Mouse (Mus musculus) liver, embryonic 14.5 days (tissue): ENCODE measurements around the gene Hoxb4. TPM values are rescaled to one million over a fixed set of nuclear protein-coding genes. Genes with fewer than 3 reads are reported as not detected.

Experiments used
- ATAC-seq: fragments of 200-750 bp; cut with Nextera tagmentation; 2 replicates; pipeline ENCODE4 v1.8.0; 2017; ENCODE audit warnings: moderate number of reproducible peaks, mild to moderate bottlenecking, moderate library complexity; ENCODE audit not compliant: insufficient read depth
- DNase-seq, 3 experiments: peaks; one replicate each; pipeline ENCODE4 v3.0.0-alpha.2; 2012 to 2013; ENCODE audit warnings: low read depth in 3 of 3, low spot score in 3 of 3
- H3K27ac ChIP-seq: fragments of 300-500 bp; sonication (generic); 2 replicates; pipeline ENCODE4 v1.5.1; 2014; ENCODE audit warnings: moderate library complexity, mild to moderate bottlenecking, control low read depth, inconsistent platforms
- H3K27me3 ChIP-seq: fragments of 300-500 bp; sonication (generic); 2 replicates; pipeline ENCODE4 v1.6.1; 2014; ENCODE audit warnings: mild to moderate bottlenecking, low read length, moderate library complexity; ENCODE audit not compliant: control insufficient read depth, insufficient read depth
- H3K36me3 ChIP-seq: fragments of 300-500 bp; sonication (generic); replicated peaks from 2 replicates; pipeline ENCODE4 v1.6.1; 2014; ENCODE audit warnings: low read depth; ENCODE audit not compliant: control insufficient read depth, insufficient read depth
- H3K4me1 ChIP-seq, 2 experiments: fragments of 200-500 bp in 1 of 2; fragments of 300-500 bp in 1 of 2; sonication (generic) in 1 of 2; replicated peaks; 2 replicates each; pipeline ENCODE4 v1.6.1; 2012 to 2014; ENCODE audit warnings: antibody characterized with exemption in 1 of 2, inconsistent platforms in 1 of 2, low read length in 1 of 2; ENCODE audit not compliant: control insufficient read depth in 2 of 2, insufficient read depth in 2 of 2
- H3K4me2 ChIP-seq: fragments of 300-500 bp; sonication (generic); 2 replicates; pipeline ENCODE4 v1.6.1; 2014; ENCODE audit warnings: low read depth, mild to moderate bottlenecking, control low read depth, moderate library complexity
- H3K4me3 ChIP-seq, 2 experiments: fragments of 200-500 bp in 1 of 2; fragments of 300-500 bp in 1 of 2; sonication (generic) in 1 of 2; 2 replicates each; pipeline ENCODE4 v1.5.1; 2012 to 2014; ENCODE audit warnings: low read depth in 2 of 2, low read length in 2 of 2, mild to moderate bottlenecking in 2 of 2, control low read depth in 1 of 2, inconsistent platforms in 1 of 2, moderate library complexity in 1 of 2; ENCODE audit not compliant: insufficient read depth in 1 of 2
- H3K9ac ChIP-seq: fragments of 300-500 bp; sonication (generic); replicated peaks from 2 replicates; pipeline ENCODE4 v1.6.1; 2014; ENCODE audit warnings: mild to moderate bottlenecking, control low read depth, moderate library complexity
- H3K9me3 ChIP-seq: fragments of 300-500 bp; sonication (generic); 2 replicates; pipeline ENCODE4 v1.6.1; 2016; ENCODE audit warnings: low read length, mixed read lengths; ENCODE audit not compliant: control insufficient read depth
- CTCF ChIP-seq: IDR thresholded peaks from 2 replicates; pipeline ENCODE4 v1.5.1; 2016; ENCODE audit warnings: antibody characterized with exemption, low read depth, control low read depth
- EP300 ChIP-seq: IDR thresholded peaks from 2 replicates; pipeline ENCODE4 v1.6.1; 2016; ENCODE audit warnings: antibody characterized with exemption, low read depth
- WGBS: fragments of 180-500 bp; shearing (Covaris S2); extraction: QIAGEN DNeasy Blood & Tissue Kit; methylation state at CpG from one replicate; pipeline ENCODE4 v1.1.7; 2014; ENCODE audit not compliant: insufficient replicate concordance; 5-methylcytosine and 5-hydroxymethylcytosine counted together
- polyA plus RNA-seq, 2 experiments: library from polyadenylated mRNA; depleted of rRNA in 1 of 2; stranded (reverse) in 1 of 2; unstranded in 1 of 2; fragments of >200 nt; fragmentation: Nextera tagmentation in 1 of 2; extraction: Ambion mirVana in 1 of 2; gene quantifications; 2 replicates each; pipeline versions ENCODE4 v1.2.1 to v1.2.3; 2012 to 2014

The Hoxb4 gene
- polyA plus RNA-seq, 2 experiments = 0.06 to 0.48 TPM

GRCm38 (mm10) chr11:96301837-96302236, 16.2 kb upstream of the Hoxb4 start:
- TF ChIP-seq EP300 = no peak
- no peak for TF ChIP-seq CTCF
- H3K4me2 ChIP-seq = no peak overlapping the region
- H3K9me3 ChIP-seq = no peaks in the 10 kb centered on the region
- H3K27ac ChIP-seq = no peak overlapping the region
- no peaks in the 10 kb centered on the region for H3K4me1 ChIP-seq
- DNase-seq = no peak
- no peak overlapping the region for H3K4me3 ChIP-seq
- no peak for ATAC-seq
- H3K9ac ChIP-seq = no peak overlapping the region
- H3K36me3 ChIP-seq = no peaks in the 10 kb centered on the region
- 10% methylated on average over 15 of the region's 15 CpGs for WGBS
- peaks cover 100% of the 10 kb centered on the region for H3K27me3 ChIP-seq

- no peak overlapping the region for H3K27ac ChIP-seq
- H3K4me2 ChIP-seq = no peak overlapping the region
- H3K9ac ChIP-seq = no peak overlapping the region
- no peaks in the 10 kb centered on the region for H3K36me3 ChIP-seq
- peaks cover 100% of the 10 kb centered on the region for H3K27me3 ChIP-seq
- no peak for TF ChIP-seq CTCF
- TF ChIP-seq EP300 = no peak
- no peaks in the 10 kb centered on the region for H3K9me3 ChIP-seq
- no peak for DNase-seq
- H3K4me3 ChIP-seq = no peak overlapping the region
- WGBS = 21% methylated on average over 23 of the region's 23 CpGs
- no peak for ATAC-seq
- no peaks in the 10 kb centered on the region for H3K4me1 ChIP-seq
These were observed 15.5 kb upstream of the Hoxb4 start for GRCm38 (mm10) chr11:96302381-96303150.

GRCm38 (mm10) chr11:96303151-96304099, 14.6 kb upstream of the Hoxb4 start, which contains the start of gene Hoxb5:
TSS of gene Hoxb5 (plus strand) at chr11:96303336.
- DNase-seq (no peak), ATAC-seq (no peak)
- no peaks in the 10 kb centered on the region for H3K4me1 ChIP-seq
- under 1% methylated on average over 69 of the region's 69 CpGs for WGBS
- peaks cover 97% of the 10 kb centered on the region for H3K27me3 ChIP-seq
- H3K36me3 ChIP-seq = no peaks in the 10 kb centered on the region
- TF ChIP-seq EP300 (no peak), CTCF (peak; percentile 79)
- peak within 1 kb of the TSS; percentile 29 for H3K4me2 ChIP-seq
- H3K27ac ChIP-seq = no peak within 1 kb of the TSS
- peak within 1 kb of the TSS; percentile 0 to 16; a peak in 3 of 4 replicates for H3K4me3 ChIP-seq
- H3K9me3 ChIP-seq = no peaks in the 10 kb centered on the region
- no peak within 1 kb of the TSS for H3K9ac ChIP-seq

- Histone ChIP-seq H3K4me3 (no peak overlapping the region), H3K27me3 (peaks cover 95% of the 10 kb centered on the region), H3K4me2 (no peak overlapping the region; the same call in 1 of the 2 replicates), H3K9me3 (no peaks in the 10 kb centered on the region), H3K36me3 (no peaks in the 10 kb centered on the region), H3K4me1 (no peaks in the 10 kb centered on the region), H3K9ac (no peak overlapping the region), H3K27ac (no peak overlapping the region)
- DNase-seq (no peak), ATAC-seq (no peak)
- 7% methylated on average over 38 of the region's 38 CpGs for WGBS
- TF ChIP-seq EP300 = no peak
- TF ChIP-seq CTCF = no peak
These were observed 13.5 kb upstream of the Hoxb4 start for GRCm38 (mm10) chr11:96304381-96305195.
